Mouse (Mus musculus) intestine, embryonic 14.5 days (tissue): Measurements from ENCODE around the gene Spz1. TPM values are rescaled to one million over a fixed set of nuclear protein-coding genes. Genes with fewer than 3 reads are reported as not detected.

Experiments used
- ATAC-seq: fragments of 200-750 bp; cut with Nextera tagmentation; replicated peaks from 2 replicates; pipeline ENCODE4 v1.8.0; 2017; ENCODE audit warnings: low read depth, moderate number of reproducible peaks, moderate TSS enrichment, moderate library complexity; ENCODE audit not compliant: low FRiP score, low TSS enrichment
- DNase-seq: peaks from one replicate; pipeline ENCODE4 v3.0.0-alpha.2; 2018; ENCODE audit warnings: low spot score
- H3K27ac ChIP-seq: fragments of 300-500 bp; sonication (generic); 2 replicates; pipeline ENCODE4 v1.5.1; 2014; ENCODE audit warnings: low read depth, mild to moderate bottlenecking, control low read depth
- H3K27me3 ChIP-seq: fragments of 300-500 bp; sonication (generic); replicated peaks from 2 replicates; pipeline ENCODE4 v1.6.1; 2014; ENCODE audit warnings: low read length, control low read depth; ENCODE audit not compliant: control insufficient read depth, insufficient read depth
- H3K36me3 ChIP-seq: fragments of 300-500 bp; sonication (generic); 2 replicates; pipeline ENCODE4 v1.6.1; 2014; ENCODE audit warnings: low read length, control low read depth; ENCODE audit not compliant: control insufficient read depth, insufficient read depth
- H3K4me1 ChIP-seq: fragments of 300-500 bp; sonication (generic); replicated peaks from 2 replicates; pipeline ENCODE4 v1.6.1; 2014; ENCODE audit warnings: low read length, control low read depth, mixed read lengths; ENCODE audit not compliant: control insufficient read depth, insufficient read depth
- H3K4me2 ChIP-seq: fragments of 300-500 bp; sonication (generic); 2 replicates; pipeline ENCODE4 v1.6.1; 2014; ENCODE audit warnings: low read length
- H3K4me3 ChIP-seq: fragments of 300-500 bp; sonication (generic); 2 replicates; pipeline ENCODE4 v1.5.1; 2014; ENCODE audit warnings: low read depth, low read length, control low read depth, mixed read lengths
- H3K9ac ChIP-seq: fragments of 300-500 bp; sonication (generic); 2 replicates; pipeline ENCODE4 v1.6.1; 2014; ENCODE audit warnings: mild to moderate bottlenecking, low read length
- H3K9me3 ChIP-seq: fragments of 300-500 bp; sonication (generic); 2 replicates; pipeline ENCODE4 v1.6.1; 2016; ENCODE audit warnings: low read length, control low read depth; ENCODE audit not compliant: control insufficient read depth
- WGBS: fragments of 180-500 bp; shearing (Covaris S2); extraction: QIAGEN DNeasy Blood & Tissue Kit; methylation state at CpG from one replicate; pipeline ENCODE4 v1.1.7; 2014; 5-methylcytosine and 5-hydroxymethylcytosine counted together
- polyA plus RNA-seq: library from polyadenylated mRNA; unstranded; fragments of >200 nt; fragmentation: Nextera tagmentation; extraction: Ambion mirVana; gene quantifications from 2 replicates; pipeline ENCODE4 v1.2.1, GENCODE M21; 2014

Gene Spz1
- polyA plus RNA-seq, 1 experiment from 2014 or later = not detected

GRCm38 (mm10) chr13:92589255-92589654, 13.3 kb upstream of the Spz1 start:
- ATAC-seq = no peak

GRCm38 (mm10) chr13:92588704-92589103, 12.7 kb upstream of the Spz1 start:
- H3K27me3 ChIP-seq = no peaks in the 10 kb centered on the region
- H3K4me1 ChIP-seq = peaks cover 38% of the 10 kb centered on the region
- no peak overlapping the region for H3K4me2 ChIP-seq
- H3K9ac ChIP-seq = no peak overlapping the region
- H3K36me3 ChIP-seq = no peaks in the 10 kb centered on the region
- 29% methylated on average over 3 of the region's 3 CpGs for WGBS
- H3K27ac ChIP-seq = no peak overlapping the region
- DNase-seq (no peak), ATAC-seq (peak; percentile 20; the same call in 1 of the 2 replicates)
- H3K4me3 ChIP-seq = no peak overlapping the region
- no peaks in the 10 kb centered on the region for H3K9me3 ChIP-seq

More at GRCm38 (mm10) chr13:92589255-92589654, 13.3 kb upstream of the Spz1 start:
- H3K4me1 ChIP-seq = peaks cover 42% of the 10 kb centered on the region
- no peak for DNase-seq
- H3K9ac ChIP-seq = no peak overlapping the region
- no peaks in the 10 kb centered on the region for H3K27me3 ChIP-seq
- no peaks in the 10 kb centered on the region for H3K9me3 ChIP-seq
- no peak overlapping the region for H3K4me3 ChIP-seq
- H3K36me3 ChIP-seq = no peaks in the 10 kb centered on the region
- H3K4me2 ChIP-seq = no peak overlapping the region
- no peak overlapping the region; the same call in 1 of the 2 replicates for H3K27ac ChIP-seq

- Histone ChIP-seq H3K9ac (no peak overlapping the region), H3K36me3 (no peaks in the 10 kb centered on the region), H3K4me3 (no peak overlapping the region), H3K27ac (peak overlapping the region; percentile 72), H3K4me2 (peak overlapping the region; percentile 11; the same call in 1 of the 2 replicates), H3K9me3 (no peaks in the 10 kb centered on the region), H3K27me3 (no peaks in the 10 kb centered on the region), H3K4me1 (peaks cover 35% of the 10 kb centered on the region)
- 0 out of 2 replicates have a peak, but pooled peaks have one; percentile 34 for ATAC-seq
- DNase-seq = peak; percentile 63
- WGBS = 32% methylated on average over 8 of the region's 8 CpGs
These were observed 8.2 kb upstream of the Spz1 start for GRCm38 (mm10) chr13:92584094-92584717.

GRCm38 (mm10) chr13:92580220-92581043, 4.5 kb upstream of the Spz1 start:
- Histone ChIP-seq H3K9ac (no peak overlapping the region), H3K36me3 (no peaks in the 10 kb centered on the region), H3K9me3 (no peaks in the 10 kb centered on the region), H3K4me2 (no peak overlapping the region), H3K27me3 (no peaks in the 10 kb centered on the region), H3K4me1 (peaks cover 18% of the 10 kb centered on the region), H3K4me3 (no peak overlapping the region), H3K27ac (no peak overlapping the region; the same call in 1 of the 2 replicates)
- ATAC-seq (0 out of 2 replicates have a peak, but pooled peaks have one; percentile 54), DNase-seq (peak; percentile 83)
- 27% methylated on average over 10 of the region's 10 CpGs for WGBS

GRCm38 (mm10) chr13:92578210-92578609, 2.2 kb upstream of the Spz1 start:
- Histone ChIP-seq H3K9me3 (no peaks in the 10 kb centered on the region), H3K27me3 (no peaks in the 10 kb centered on the region), H3K4me3 (no peak overlapping the region), H3K4me2 (no peak overlapping the region), H3K4me1 (peaks cover 10% of the 10 kb centered on the region), H3K36me3 (no peaks in the 10 kb centered on the region), H3K9ac (no peak overlapping the region), H3K27ac (no peak overlapping the region)
- no peak for DNase-seq
- WGBS = 79% methylated on average over 4 of the region's 4 CpGs
- no peak for ATAC-seq

- H3K9me3 ChIP-seq = no peaks in the 10 kb centered on the region
- no peak overlapping the region for H3K4me2 ChIP-seq
- H3K9ac ChIP-seq = no peak overlapping the region
- H3K4me3 ChIP-seq = no peak overlapping the region
- no peak for DNase-seq
- 69% methylated on average over 6 of the region's 6 CpGs for WGBS
- H3K27me3 ChIP-seq = no peaks in the 10 kb centered on the region
- H3K27ac ChIP-seq = no peak overlapping the region
- H3K36me3 ChIP-seq = no peaks in the 10 kb centered on the region
- peaks cover 9% of the 10 kb centered on the region for H3K4me1 ChIP-seq
- no peak for ATAC-seq
These were observed 716 bp upstream of the Spz1 start for GRCm38 (mm10) chr13:92576688-92577087.

- no peak for DNase-seq
- H3K4me2 ChIP-seq = no peak overlapping the region
These were observed 16.5 kb downstream of the Spz1 start for GRCm38 (mm10) chr13:92559429-92559828.

GRCm38 (mm10) chr13:92557229-92557628, 18.7 kb downstream of the Spz1 start:
- no peak for ATAC-seq
- Histone ChIP-seq H3K27me3 (no peaks in the 10 kb centered on the region), H3K27ac (no peak overlapping the region), H3K9ac (no peak overlapping the region), H3K36me3 (no peaks in the 10 kb centered on the region), H3K4me2 (no peak overlapping the region), H3K4me1 (0 out of 2 replicates have a peak, but pooled peaks cover 5% of the 10 kb centered on the region), H3K4me3 (no peak overlapping the region), H3K9me3 (no peaks in the 10 kb centered on the region)
- WGBS = 30% methylated on average over 2 of the region's 2 CpGs
- DNase-seq = no peak

More at GRCm38 (mm10) chr13:92559429-92559828, 16.5 kb downstream of the Spz1 start:
- Histone ChIP-seq H3K4me1 (0 out of 2 replicates have a peak, but pooled peaks cover 5% of the 10 kb centered on the region), H3K27ac (no peak overlapping the region), H3K36me3 (no peaks in the 10 kb centered on the region), H3K4me3 (no peak overlapping the region), H3K27me3 (no peaks in the 10 kb centered on the region), H3K9ac (no peak overlapping the region), H3K9me3 (no peaks in the 10 kb centered on the region)
- 69% methylated on average over 5 of the region's 5 CpGs for WGBS
- ATAC-seq = no peak
